Mouse (Mus musculus) liver, embryonic 13.5 days (tissue): ENCODE data around the gene Fam53b. TPM values are rescaled to one million over a fixed set of nuclear protein-coding genes. Genes with fewer than 3 reads are reported as not detected.

Experiments
- ATAC-seq: fragments of 200-750 bp; cut with Nextera tagmentation; 2 replicates; pipeline ENCODE4 v1.8.0; 2017; ENCODE audit warnings: low read depth, mild to moderate bottlenecking, moderate number of reproducible peaks, moderate library complexity
- DNase-seq: peaks from one replicate; pipeline ENCODE4 v3.0.0; 2022
- H3K27ac ChIP-seq: fragments of 300-500 bp; sonication (generic); 2 replicates; pipeline ENCODE4 v1.5.1; 2015; ENCODE audit warnings: moderate library complexity, mild to moderate bottlenecking, inconsistent platforms
- H3K27me3 ChIP-seq: fragments of 300-500 bp; sonication (generic); 2 replicates; pipeline ENCODE4 v1.6.1; 2015; ENCODE audit warnings: mild to moderate bottlenecking, inconsistent platforms
- H3K36me3 ChIP-seq: fragments of 300-500 bp; sonication (generic); 2 replicates; pipeline ENCODE4 v1.6.1; 2015; ENCODE audit warnings: mild to moderate bottlenecking, inconsistent platforms
- H3K4me1 ChIP-seq: fragments of 300-500 bp; sonication (generic); replicated peaks from 2 replicates; pipeline ENCODE4 v1.6.1; 2015; ENCODE audit warnings: inconsistent platforms
- H3K4me2 ChIP-seq: fragments of 300-500 bp; sonication (generic); 2 replicates; pipeline ENCODE4 v1.6.1; 2015; ENCODE audit warnings: inconsistent platforms, mild to moderate bottlenecking, moderate library complexity
- H3K4me3 ChIP-seq: fragments of 300-500 bp; sonication (generic); replicated peaks from 2 replicates; pipeline ENCODE4 v1.5.1; 2015; ENCODE audit warnings: mild to moderate bottlenecking, inconsistent platforms
- H3K9ac ChIP-seq: fragments of 300-500 bp; sonication (generic); 2 replicates; pipeline ENCODE4 v1.6.1; 2015; ENCODE audit warnings: mild to moderate bottlenecking, inconsistent platforms
- H3K9me3 ChIP-seq: fragments of 300-500 bp; sonication (generic); replicated peaks from 2 replicates; pipeline ENCODE4 v1.6.1; 2016; ENCODE audit warnings: inconsistent platforms
- WGBS: fragments of 180-500 bp; shearing (Covaris S2); methylation state at CpG from one replicate; pipeline ENCODE4 v1.1.7; 2015; ENCODE audit not compliant: insufficient replicate concordance; 5-methylcytosine and 5-hydroxymethylcytosine counted together
- polyA plus RNA-seq: library from polyadenylated mRNA; unstranded; fragments of >200 nt; fragmentation: Nextera tagmentation; extraction: Ambion mirVana; gene quantifications from 2 replicates; pipeline ENCODE4 v1.2.1, GENCODE M21; 2015

Gene Fam53b
- 19.1 and 21.4 TPM in 2 replicates for polyA plus RNA-seq

GRCm38 (mm10) chr7:132813416-132814088 is at the start of gene Fam53b:
Gene Fam53b, minus strand, starts transcription at chr7:132813886.
- no peaks in the 10 kb centered on the region for H3K36me3 ChIP-seq

GRCm38 (mm10) chr7:132859042-132859958 is 45.6 kb upstream of the Fam53b start, which contains the start of gene Abraxas2:
Gene Abraxas2, plus strand, starts transcription at chr7:132859225.
- Histone ChIP-seq H3K9ac (peak within 1 kb of the TSS; percentile 87), H3K27ac (peak within 1 kb of the TSS; percentile 89), H3K27me3 (no peaks in the 10 kb centered on the region), H3K4me2 (peak within 1 kb of the TSS; percentile 83), H3K4me3 (peak within 1 kb of the TSS; percentile 90), H3K9me3 (no peaks in the 10 kb centered on the region), H3K4me1 (peaks cover 35% of the 10 kb centered on the region), H3K36me3 (no peaks in the 10 kb centered on the region)
- WGBS, result under 1% methylated on average over 53 of the region's 53 CpGs
- DNase-seq, result peak; percentile 87
- ATAC-seq, result peak; percentile 95

More at GRCm38 (mm10) chr7:132813416-132814088, at the start of gene Fam53b:
- Histone ChIP-seq H3K4me3 (peak within 1 kb of the TSS; percentile 76), H3K9ac (peak within 1 kb of the TSS; percentile 82), H3K9me3 (no peaks in the 10 kb centered on the region), H3K27me3 (peaks cover 14% of the 10 kb centered on the region), H3K4me2 (peak within 1 kb of the TSS; percentile 98), H3K4me1 (peaks cover 54% of the 10 kb centered on the region), H3K27ac (peak within 1 kb of the TSS; percentile 82)
- DNase-seq (no peak), ATAC-seq (peak; percentile 50)
- WGBS, result under 1% methylated on average over 85 of the region's 85 CpGs

GRCm38 (mm10) chr7:132858043-132858608 is 44.4 kb upstream of the Fam53b start:
- H3K4me2 ChIP-seq, result no peak overlapping the region
- WGBS, result 62% methylated on average over 5 of the region's 5 CpGs
- no peak overlapping the region for H3K9ac ChIP-seq
- DNase-seq (no peak), ATAC-seq (no peak)
- no peaks in the 10 kb centered on the region for H3K36me3 ChIP-seq
- no peaks in the 10 kb centered on the region for H3K9me3 ChIP-seq
- H3K27ac ChIP-seq, result no peak overlapping the region
- no peaks in the 10 kb centered on the region for H3K27me3 ChIP-seq
- H3K4me1 ChIP-seq, result peaks cover 35% of the 10 kb centered on the region
- no peak overlapping the region for H3K4me3 ChIP-seq

GRCm38 (mm10) chr7:132856083-132856482 is 42.4 kb upstream of the Fam53b start:
- Histone ChIP-seq H3K36me3 (no peaks in the 10 kb centered on the region), H3K4me2 (no peak overlapping the region), H3K4me3 (no peak overlapping the region), H3K4me1 (peaks cover 37% of the 10 kb centered on the region), H3K9me3 (no peaks in the 10 kb centered on the region), H3K27me3 (no peaks in the 10 kb centered on the region), H3K27ac (no peak overlapping the region), H3K9ac (no peak overlapping the region)
- DNase-seq (no peak), ATAC-seq (no peak)
- 61% methylated on average over 1 of the region's 1 CpGs for whole genome bisulfite sequencing

GRCm38 (mm10) chr7:132853946-132854345 is 40.3 kb upstream of the Fam53b start:
- ATAC-seq, result no peak
- Histone ChIP-seq H3K4me2 (no peak overlapping the region), H3K27me3 (no peaks in the 10 kb centered on the region), H3K27ac (no peak overlapping the region), H3K9ac (no peak overlapping the region), H3K4me3 (no peak overlapping the region), H3K36me3 (peaks cover 15% of the 10 kb centered on the region), H3K9me3 (no peaks in the 10 kb centered on the region), H3K4me1 (peaks cover 27% of the 10 kb centered on the region)
- DNase-seq, result no peak
- 72% methylated on average over 4 of the region's 4 CpGs for WGBS

GRCm38 (mm10) chr7:132853361-132853760 is 39.7 kb upstream of the Fam53b start:
- Histone ChIP-seq H3K4me1 (peaks cover 23% of the 10 kb centered on the region), H3K27me3 (no peaks in the 10 kb centered on the region), H3K27ac (no peak overlapping the region), H3K4me2 (no peak overlapping the region), H3K4me3 (no peak overlapping the region), H3K36me3 (peaks cover 20% of the 10 kb centered on the region), H3K9me3 (no peaks in the 10 kb centered on the region), H3K9ac (no peak overlapping the region)
- DNase-seq (no peak), ATAC-seq (no peak)
- WGBS, result 85% methylated on average over 6 of the region's 6 CpGs

- no peaks in the 10 kb centered on the region for H3K9me3 ChIP-seq
- no peaks in the 10 kb centered on the region for H3K27me3 ChIP-seq
- WGBS, result under 1% methylated on average over 37 of the region's 37 CpGs
- H3K9ac ChIP-seq, result peak within 1 kb of the TSS; percentile 86
- DNase-seq (peak; percentile 78), ATAC-seq (peak; percentile 94)
- H3K27ac ChIP-seq, result peak within 1 kb of the TSS; percentile 91
- H3K4me1 ChIP-seq, result peaks cover 23% of the 10 kb centered on the region
- peak within 1 kb of the TSS; percentile 79 for H3K4me3 ChIP-seq
- peaks cover 26% of the 10 kb centered on the region for H3K36me3 ChIP-seq
- H3K4me2 ChIP-seq, result peak within 1 kb of the TSS; percentile 78
Measured at GRCm38 (mm10) chr7:132852173-132852844, 38.6 kb upstream of the Fam53b start, which contains the start of gene Eef1akmt2. Gene Eef1akmt2, minus strand, starts transcription at chr7:132852673.

GRCm38 (mm10) chr7:132843152-132843551 is 29.5 kb upstream of the Fam53b start:
- H3K36me3 ChIP-seq, result peaks cover 10% of the 10 kb centered on the region
- ATAC-seq, result no peak

GRCm38 (mm10) chr7:132842455-132842854 is 28.8 kb upstream of the Fam53b start:
- 72% methylated on average over 1 of the region's 1 CpGs for WGBS

More at GRCm38 (mm10) chr7:132843152-132843551, 29.5 kb upstream of the Fam53b start:
- WGBS, result 74% methylated on average over 3 of the region's 3 CpGs
- DNase-seq, result no peak
- H3K4me2 ChIP-seq, result no peak overlapping the region
- H3K27ac ChIP-seq, result no peak overlapping the region
- 0 out of 2 replicates have a peak, but pooled peaks cover 3% of the 10 kb centered on the region for H3K4me1 ChIP-seq
- H3K4me3 ChIP-seq, result no peak overlapping the region
- no peaks in the 10 kb centered on the region for H3K27me3 ChIP-seq
- H3K9ac ChIP-seq, result no peak overlapping the region
- no peaks in the 10 kb centered on the region for H3K9me3 ChIP-seq

GRCm38 (mm10) chr7:132841287-132841686 is 27.6 kb upstream of the Fam53b start:
- no peak overlapping the region for H3K9ac ChIP-seq
- H3K27ac ChIP-seq, result no peak overlapping the region
- ATAC-seq (no peak), DNase-seq (no peak)
- peaks cover 6% of the 10 kb centered on the region; the same call in 1 of the 2 replicates for H3K36me3 ChIP-seq
- no peak overlapping the region for H3K4me3 ChIP-seq
- 52% methylated on average over 5 of the region's 5 CpGs for WGBS
- H3K9me3 ChIP-seq, result no peaks in the 10 kb centered on the region
- H3K27me3 ChIP-seq, result no peaks in the 10 kb centered on the region
- H3K4me1 ChIP-seq, result 0 out of 2 replicates have a peak, but pooled peaks cover 3% of the 10 kb centered on the region
- no peak overlapping the region for H3K4me2 ChIP-seq

More at GRCm38 (mm10) chr7:132842455-132842854, 28.8 kb upstream of the Fam53b start:
- no peak for ATAC-seq
- Histone ChIP-seq H3K27me3 (no peaks in the 10 kb centered on the region), H3K9ac (no peak overlapping the region), H3K27ac (no peak overlapping the region), H3K9me3 (no peaks in the 10 kb centered on the region), H3K36me3 (peaks cover 6% of the 10 kb centered on the region), H3K4me2 (no peak overlapping the region), H3K4me1 (0 out of 2 replicates have a peak, but pooled peaks cover 3% of the 10 kb centered on the region), H3K4me3 (no peak overlapping the region)
- no peak for DNase-seq
